Mouse (Mus musculus) erythroblast, embryonic 14.5 days (primary cell): ENCODE measurements at regions not wholly inside any gene's neighbourhood (a gene's known extent, or its start where the extent isn't known, plus 50 kb on each side); places are given as distances from the start of the nearest gene placed in this dataset.

ENCODE experiments used
- GATA1 ChIP-seq: IDR thresholded peaks from 2 replicates; pipeline ENCODE4 v1.6.1; 2012; ENCODE audit warnings: low read length, inconsistent platforms, mixed read lengths
- TAL1 ChIP-seq: IDR thresholded peaks from 3 replicates; pipeline ENCODE4 v1.6.1; 2012; ENCODE audit warnings: low read length, inconsistent platforms, mixed read lengths

- TF ChIP-seq TAL1, result no peak
- TF ChIP-seq GATA1, result no peak
These were observed 94.9 kb upstream of the Cdkn2b start for GRCm38 (mm10) chr4:89405624-89406167.
